Mouse (Mus musculus): ENCODE data around the gene Cd151.

DNA sequence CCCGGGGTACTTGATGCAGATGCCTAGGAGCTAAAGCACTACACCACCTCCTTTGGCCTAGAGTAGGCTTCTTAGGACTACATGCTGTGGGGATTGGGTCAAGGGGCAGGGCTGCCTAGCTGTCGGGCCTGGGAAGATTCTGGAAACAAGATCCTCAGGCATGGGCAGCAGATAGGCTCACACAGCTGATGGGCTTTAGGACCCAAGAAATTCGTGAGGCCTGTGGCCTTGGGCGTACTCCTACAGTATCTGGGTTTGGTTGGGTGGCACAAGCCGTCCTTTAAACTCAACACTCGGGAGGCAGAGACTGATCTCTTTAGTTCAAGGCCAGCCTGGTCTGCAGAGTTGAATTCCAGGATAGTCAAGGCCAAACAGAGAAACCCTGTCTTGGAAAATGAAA is 5.0 kb downstream of the Cd151 start:
- TF ChIP-seq CTCF (IDR thresholded peaks at IDR 0.05; ENCODE audit: borderline replicate concordance, insufficient read depth, low read length) (no peak), POLR2A (IDR thresholded peaks at IDR 0.05; ENCODE audit: low read depth, low read length) (peak; percentile 15; the same call in 1 of the 2 replicates)
